Mouse (Mus musculus) splenic B cell, adult 2 months (primary cell): ENCODE results near the gene Nfic.

ENCODE experiments used
- DNase-seq: peaks from one replicate; pipeline ENCODE4 v3.0.0-alpha.2; 2011; ENCODE audit warnings: low read depth, low spot score
- H3K27me3 ChIP-seq: 2 replicates; pipeline ENCODE4 v1.6.1; 2012; ENCODE audit warnings: mild to moderate bottlenecking, low read length, moderate library complexity, mixed read lengths; ENCODE audit not compliant: control insufficient read depth, poor library complexity, insufficient read depth, severe bottlenecking
- H3K36me3 ChIP-seq: 2 replicates; pipeline ENCODE4 v1.6.1; 2012; ENCODE audit warnings: mild to moderate bottlenecking, low read length, moderate library complexity, mixed read lengths; ENCODE audit not compliant: control insufficient read depth, poor library complexity, insufficient read depth, severe bottlenecking

Nfic gene

DNA sequence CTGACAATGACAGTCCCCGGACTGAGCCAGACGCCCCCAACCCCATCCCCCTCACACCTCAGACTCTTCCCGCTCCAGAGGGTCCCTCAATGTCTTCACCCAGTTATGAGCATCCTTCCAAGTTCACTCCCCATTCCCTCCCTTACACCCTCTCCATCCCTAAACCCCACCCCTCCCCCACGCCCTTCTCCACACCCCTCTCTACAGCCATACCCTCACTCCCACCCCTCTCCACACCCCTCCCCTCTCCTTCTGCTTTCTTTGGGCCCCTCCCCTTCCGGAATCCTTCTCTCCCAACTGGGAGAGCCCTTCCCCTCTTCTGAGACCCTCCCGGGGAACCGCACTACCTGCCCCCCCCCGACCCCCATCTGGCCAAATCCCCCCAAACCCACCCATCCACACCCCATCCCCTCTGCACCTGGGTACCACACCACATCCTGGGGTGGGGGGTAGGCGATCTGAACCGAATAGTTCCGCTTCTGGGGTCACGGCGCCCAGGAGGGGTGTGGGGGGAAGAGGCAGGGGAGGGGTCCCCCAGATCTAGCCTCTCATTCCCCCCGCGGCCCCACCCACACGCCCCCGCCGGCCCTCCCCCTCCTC is 17.1 kb upstream of the Nfic start:
- no peak for DNase-seq
- H3K36me3 ChIP-seq: no peaks in the 10 kb centered on the region
- H3K27me3 ChIP-seq: peaks cover 4% of the 10 kb centered on the region

DNA sequence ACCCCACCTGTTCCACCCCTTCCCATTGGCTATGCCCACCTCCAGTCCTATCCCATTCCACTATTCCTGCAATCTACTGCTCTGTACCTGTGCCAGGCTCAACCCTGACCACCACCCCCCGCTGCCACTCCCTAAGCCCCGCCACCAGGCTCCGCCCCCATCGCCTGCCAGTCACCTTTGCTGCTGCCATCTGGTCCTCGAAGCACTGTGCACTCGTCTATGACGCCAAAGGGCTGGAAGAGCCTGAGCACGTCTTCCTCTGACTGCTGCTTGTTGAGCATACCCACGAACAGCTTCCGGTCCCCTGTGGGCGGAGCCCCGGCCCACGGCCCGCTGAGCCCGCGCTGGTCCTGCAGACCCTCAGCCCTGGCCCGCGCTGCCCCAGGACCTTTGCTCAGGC is 15.0 kb upstream of the Nfic start:
- H3K36me3 ChIP-seq: no peaks in the 10 kb centered on the region
- H3K27me3 ChIP-seq: peaks cover 4% of the 10 kb centered on the region
- peak; percentile 41 for DNase-seq

DNA sequence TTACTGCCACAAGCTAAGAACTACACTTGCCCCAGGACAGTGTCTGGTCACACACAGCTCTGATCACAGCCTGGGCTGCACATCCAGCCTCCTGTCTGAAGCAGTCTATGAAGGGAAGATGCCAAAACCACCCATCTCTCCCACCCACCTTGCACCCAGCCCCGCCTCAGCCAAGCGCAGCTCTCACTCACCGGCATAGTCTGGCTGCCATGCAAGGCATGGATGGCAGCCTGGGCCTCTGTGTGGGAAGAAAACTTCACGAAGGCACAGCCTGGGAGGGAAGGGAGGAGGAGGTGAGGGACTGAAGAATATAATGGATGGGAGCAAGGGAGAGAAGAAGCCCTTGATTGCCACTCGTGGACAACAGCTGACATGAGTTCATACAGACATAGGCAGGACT is 13.8 kb upstream of the Nfic start:
- Histone ChIP-seq H3K36me3 (no peaks in the 10 kb centered on the region), H3K27me3 (peaks cover 4% of the 10 kb centered on the region)
- no peak for DNase-seq

DNA sequence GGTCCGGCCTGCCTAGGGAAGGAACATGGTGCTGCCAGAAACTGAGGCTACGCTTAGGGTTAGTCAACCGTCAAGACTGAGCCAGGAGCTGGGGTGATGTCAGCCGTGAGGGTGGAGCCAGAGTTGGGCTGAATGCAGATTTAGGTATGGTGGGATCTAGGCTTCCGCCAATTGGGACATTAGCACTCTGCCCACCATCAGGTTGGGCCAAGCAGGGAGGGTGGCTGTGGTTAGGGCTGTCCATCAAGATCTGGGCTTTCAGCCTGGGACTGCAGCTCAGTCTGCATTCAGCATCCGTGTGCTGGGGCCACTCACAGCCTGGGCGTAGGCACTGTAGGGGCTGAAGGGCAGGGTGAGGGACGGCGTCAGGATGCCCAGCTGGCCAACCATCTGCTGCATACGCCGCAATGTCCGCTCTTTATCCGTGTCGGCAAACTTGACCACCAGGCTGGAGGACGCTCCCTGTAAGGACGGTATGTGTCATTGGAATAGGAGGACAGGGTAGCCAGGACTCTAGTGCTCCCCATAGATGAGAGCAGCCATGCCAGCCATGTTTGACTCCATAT is 12.3 kb upstream of the Nfic start:
- DNase-seq: no peak
- Histone ChIP-seq H3K27me3 (0 out of 2 replicates have a peak, but pooled peaks cover 2% of the 10 kb centered on the region), H3K36me3 (no peaks in the 10 kb centered on the region)

DNA sequence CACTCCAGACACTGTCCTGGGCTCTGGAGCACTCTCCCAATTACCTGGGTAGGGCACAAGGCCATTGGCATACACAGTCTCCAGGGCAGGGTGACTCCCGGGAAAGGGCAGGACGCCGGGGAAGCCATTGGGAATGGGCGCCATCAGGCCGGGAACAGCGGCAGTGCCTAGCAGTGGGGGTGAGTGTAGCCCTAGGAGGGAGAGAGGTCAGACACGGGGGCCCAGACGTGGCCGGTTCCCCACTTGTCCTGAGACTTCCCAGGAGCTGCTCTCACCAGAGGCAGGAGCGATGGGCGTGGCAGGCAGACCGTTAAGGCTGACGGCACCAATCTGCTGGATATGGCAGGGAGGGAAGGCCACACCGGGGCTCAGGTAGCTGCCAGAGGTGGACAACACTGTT is 11.4 kb upstream of the Nfic start:
- Histone ChIP-seq H3K36me3 (no peaks in the 10 kb centered on the region), H3K27me3 (no peaks in the 10 kb centered on the region)
- DNase-seq: no peak

DNA sequence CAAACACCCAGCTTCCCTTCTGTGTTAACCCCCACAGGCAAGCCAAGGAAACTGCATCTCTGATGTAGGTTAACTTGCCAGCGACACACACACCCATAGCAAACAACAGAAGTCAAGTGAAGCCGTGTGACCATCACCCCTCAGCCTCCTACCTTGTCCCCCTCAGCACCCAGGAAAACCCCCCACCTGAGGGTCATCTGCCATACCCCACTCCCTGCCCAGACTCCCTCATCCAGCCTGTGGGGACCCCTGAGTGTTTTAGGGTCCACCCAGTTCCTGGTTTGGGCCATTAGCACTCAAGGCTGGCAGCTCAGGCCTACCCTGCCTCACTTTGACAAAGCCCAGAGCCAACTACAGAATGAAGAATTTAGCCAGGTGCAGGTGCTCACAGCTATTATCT is 10.6 kb upstream of the Nfic start:
- Histone ChIP-seq H3K27me3 (no peaks in the 10 kb centered on the region), H3K36me3 (no peaks in the 10 kb centered on the region)
- DNase-seq: no peak

DNA sequence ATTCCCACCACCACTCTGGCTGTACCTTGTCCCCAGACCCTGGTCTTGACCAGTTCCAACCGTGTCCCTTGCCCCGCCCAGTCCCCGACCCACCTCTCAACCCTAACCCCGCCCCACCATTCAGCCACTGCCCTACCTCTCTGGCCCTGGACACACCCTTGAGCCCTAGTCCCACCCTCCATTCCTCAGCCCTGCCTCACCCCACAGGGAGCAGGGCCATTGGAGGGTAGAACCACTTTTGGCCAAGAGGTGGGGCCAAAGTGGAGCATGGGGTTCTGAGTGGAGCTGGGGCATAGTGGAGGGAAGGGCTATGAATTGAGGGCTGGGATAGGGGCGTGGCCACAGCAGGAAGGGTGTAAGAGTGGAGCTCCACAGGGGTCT is 9.8 kb upstream of the Nfic start:
- no peaks in the 10 kb centered on the region for H3K36me3 ChIP-seq
- H3K27me3 ChIP-seq: no peaks in the 10 kb centered on the region
- no peak for DNase-seq

DNA sequence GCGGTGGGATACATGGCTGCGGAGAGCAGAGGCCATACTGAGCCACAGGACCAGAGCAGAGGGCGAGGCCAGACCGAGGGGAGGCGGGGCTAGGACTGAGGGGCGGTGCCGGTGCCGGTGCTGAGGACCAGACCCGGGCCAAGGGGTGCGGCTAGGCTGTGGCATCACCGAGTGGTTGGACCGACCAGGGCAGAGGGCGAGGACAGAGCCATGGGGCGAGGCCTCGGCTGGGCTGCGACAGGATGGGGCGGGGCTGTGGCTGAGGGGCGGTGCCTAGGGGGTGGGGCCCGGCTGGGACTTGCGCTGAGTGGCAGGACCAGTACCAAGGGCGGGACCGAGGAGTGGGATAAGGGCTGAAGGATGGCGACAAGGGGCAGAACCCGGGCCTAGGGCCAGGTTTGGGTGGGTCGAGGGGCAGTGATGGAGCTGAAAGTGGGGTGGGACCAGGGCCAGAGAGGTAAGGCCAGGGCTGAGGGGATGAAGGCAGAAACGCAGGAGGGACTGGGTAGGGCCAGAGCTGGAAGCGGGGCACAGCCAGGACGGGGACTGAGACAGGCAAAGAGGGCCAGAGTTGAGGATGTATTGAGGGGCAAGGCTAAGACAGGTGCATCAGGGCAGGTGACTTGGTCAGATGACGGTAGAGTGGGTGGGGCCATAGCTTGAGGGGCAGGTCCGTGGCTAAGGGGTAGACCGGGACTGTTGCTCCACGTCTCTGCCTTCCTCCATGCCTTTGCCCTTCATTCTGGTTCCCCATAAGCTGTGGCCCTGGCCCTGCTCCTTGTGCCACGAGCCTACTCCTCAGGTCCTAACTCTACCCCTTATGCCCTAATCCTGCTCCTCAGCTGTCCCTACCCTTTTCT is 9.2 kb upstream of the Nfic start:
- peak; percentile 61 for DNase-seq
- H3K27me3 ChIP-seq: no peaks in the 10 kb centered on the region
- no peaks in the 10 kb centered on the region for H3K36me3 ChIP-seq

DNA sequence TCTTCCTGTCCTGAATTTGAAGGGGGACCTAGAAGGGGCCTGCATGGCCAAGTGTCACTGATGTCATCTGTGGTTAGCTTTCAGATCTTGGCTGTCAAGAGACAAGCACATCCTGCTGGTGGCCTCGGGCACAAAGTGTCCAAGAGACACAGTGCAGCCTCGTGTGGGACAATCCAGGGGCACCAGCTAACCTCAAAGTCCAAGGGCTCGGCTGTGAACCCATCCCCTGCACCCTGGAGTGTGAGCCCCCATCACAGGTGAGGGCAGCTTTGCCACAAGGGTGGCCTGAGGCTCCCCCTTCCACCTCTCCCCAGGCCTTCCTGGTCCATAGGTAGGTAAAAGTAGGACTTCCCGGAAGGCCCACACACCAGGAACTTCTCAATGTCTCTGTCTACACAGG is 8.1 kb upstream of the Nfic start:
- Histone ChIP-seq H3K27me3 (no peaks in the 10 kb centered on the region), H3K36me3 (no peaks in the 10 kb centered on the region)
- no peak for DNase-seq

DNA sequence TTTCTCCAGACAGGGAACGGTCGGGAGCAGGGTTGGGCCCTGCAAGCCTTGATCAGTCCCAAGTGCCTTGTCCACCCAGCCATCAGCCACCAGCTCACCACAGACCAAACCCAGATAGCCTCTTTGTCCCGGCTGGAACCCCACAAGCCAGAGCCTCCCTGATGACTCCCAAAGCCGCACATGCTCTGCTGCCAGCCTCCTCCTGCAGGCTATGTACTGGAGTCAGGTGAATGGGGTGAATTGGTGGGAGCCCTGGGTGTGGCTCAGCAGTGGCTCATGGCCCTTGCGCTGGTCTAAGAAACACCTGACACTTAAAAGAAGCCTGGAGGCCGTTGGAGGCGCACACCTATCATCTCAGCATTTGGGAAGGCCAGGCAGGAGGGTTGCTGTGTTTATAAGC is 7.5 kb upstream of the Nfic start:
- H3K27me3 ChIP-seq: no peaks in the 10 kb centered on the region
- no peak for DNase-seq
- H3K36me3 ChIP-seq: no peaks in the 10 kb centered on the region

DNA sequence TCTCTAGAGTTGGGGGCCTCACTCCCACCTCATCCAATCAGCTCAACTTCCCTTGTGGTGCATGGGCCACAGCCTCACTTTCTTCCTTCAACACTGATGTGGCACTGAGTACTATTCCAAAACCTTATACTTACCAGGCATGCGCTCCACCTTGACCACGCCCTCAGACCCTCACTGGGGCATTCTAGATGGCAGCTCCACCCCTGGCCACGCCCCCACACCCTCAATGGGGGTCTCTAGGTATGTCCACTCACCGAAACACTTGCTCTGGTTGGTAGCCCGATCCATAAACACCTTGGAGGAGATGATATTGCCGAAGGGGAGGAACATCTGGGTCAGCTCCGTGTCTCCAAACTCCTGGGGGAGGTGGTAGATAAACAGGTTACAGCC is 7.0 kb upstream of the Nfic start:
- DNase-seq: no peak

DNA sequence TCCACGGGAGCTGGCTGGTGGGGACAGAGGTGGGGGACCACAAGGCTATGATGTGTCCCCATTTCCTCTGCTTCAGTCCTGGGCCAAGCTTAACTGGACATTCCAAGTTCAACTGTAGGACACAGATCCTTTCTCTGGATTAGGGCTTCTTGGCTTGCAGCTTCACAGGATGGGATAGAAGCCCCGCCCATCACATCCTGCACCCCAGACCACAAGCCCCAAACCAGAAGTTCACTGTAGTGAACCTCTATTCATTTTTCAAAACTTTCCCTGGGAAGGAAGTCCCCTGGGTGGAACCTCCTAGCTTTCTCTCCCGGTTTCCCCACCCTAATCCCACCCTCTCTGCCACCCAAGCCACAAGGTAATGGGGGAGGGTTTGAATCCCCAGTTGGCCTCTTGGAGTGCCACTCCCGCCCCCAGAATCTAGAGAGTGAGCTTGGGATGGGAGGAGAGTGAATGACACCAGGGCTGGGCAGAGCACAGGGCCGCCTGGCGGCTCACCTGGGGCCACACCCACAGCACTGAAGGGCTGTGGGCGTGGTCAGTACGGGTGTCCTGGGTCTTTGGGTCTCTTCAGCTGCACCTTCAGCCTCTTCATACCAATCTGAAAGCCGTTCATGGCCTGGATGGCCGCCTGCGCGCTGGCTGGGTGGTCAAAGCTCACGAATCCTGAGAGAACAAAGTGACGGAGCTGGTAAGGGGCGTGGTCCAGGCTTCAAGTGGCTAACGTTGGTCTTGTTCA is 6.4 kb upstream of the Nfic start:
- no peak for DNase-seq
- H3K27me3 ChIP-seq: no peaks in the 10 kb centered on the region
- H3K36me3 ChIP-seq: no peaks in the 10 kb centered on the region

More for the DNA sequence above, 7.0 kb upstream of the Nfic start:
- Histone ChIP-seq H3K27me3 (no peaks in the 10 kb centered on the region), H3K36me3 (no peaks in the 10 kb centered on the region)

DNA sequence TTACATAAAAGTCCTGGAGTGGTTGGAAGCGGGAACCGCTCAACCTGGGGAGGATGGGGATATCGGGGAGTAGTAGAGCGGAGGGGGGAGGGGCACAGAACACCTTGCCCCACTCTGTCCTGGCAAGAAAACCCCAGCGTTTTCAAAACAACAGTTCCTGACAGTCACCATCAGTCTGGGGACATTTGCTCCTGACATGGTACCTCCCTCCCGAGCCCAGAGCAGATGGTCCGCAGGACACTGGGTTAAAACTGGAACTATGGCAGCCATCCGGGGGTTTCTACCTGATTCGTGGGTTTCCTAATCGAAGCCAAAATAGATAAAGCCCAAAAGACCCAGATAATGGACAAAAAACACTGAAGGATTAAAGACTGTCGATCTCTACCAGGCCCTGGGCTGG is 5.5 kb upstream of the Nfic start:
- no peak for DNase-seq
- H3K27me3 ChIP-seq: no peaks in the 10 kb centered on the region
- H3K36me3 ChIP-seq: no peaks in the 10 kb centered on the region

DNA sequence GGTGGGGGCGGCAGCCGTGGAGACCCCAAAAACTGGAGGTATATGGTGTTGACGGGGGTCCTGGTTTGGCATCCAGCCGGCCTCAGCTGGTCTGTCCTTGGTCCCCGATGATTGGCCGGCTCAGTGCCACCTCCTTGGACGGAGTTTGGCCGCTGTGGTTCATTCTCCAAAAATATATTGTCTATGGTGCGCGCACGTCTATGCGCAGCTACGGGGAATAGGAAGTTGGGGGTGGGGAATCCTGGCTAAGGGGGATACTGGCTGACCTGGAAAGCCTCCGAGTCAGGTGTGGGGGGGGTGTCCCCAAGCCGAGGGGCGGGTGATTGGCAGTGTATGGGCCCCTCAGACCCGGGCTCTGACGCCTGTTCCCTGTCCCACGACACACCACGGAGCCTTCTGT is 5.0 kb upstream of the Nfic start:
- Histone ChIP-seq H3K27me3 (no peaks in the 10 kb centered on the region), H3K36me3 (no peaks in the 10 kb centered on the region)
- no peak for DNase-seq

DNA sequence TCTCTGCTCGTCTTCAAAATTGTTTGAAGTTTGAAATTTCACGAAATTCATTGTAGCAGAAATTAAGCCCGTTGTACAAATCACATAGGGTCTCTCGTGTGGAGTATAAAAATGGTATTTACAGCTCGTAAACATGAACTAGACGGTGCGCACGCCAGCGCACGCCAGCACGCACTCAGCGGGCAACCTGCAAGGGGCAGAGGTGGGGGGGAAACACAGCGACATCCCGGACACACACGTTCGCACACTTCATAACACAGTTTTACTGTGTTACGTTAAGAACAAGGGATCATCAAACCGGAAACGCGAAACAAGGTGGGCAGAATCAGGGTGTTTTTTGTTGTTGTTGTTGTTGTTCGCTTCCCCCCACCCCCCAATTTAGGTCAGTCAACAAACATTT is 4.0 kb upstream of the Nfic start:
- no peaks in the 10 kb centered on the region for H3K36me3 ChIP-seq
- H3K27me3 ChIP-seq: no peaks in the 10 kb centered on the region
- no peak for DNase-seq
